Mouse (Mus musculus) testis, adult 10 weeks (tissue): Measurements from ENCODE around the gene Sec16b. TPM values are rescaled to one million over a fixed set of nuclear protein-coding genes. Genes with fewer than 3 reads are reported as not detected.

Source experiments
- polyA plus RNA-seq: library from polyadenylated mRNA; stranded (reverse); fragments of 350-450 nt; fragmentation: Illumina TruSeq; extraction: RNeasy Lipid Tissue Mini Kit (QIAGEN cat#74804); gene quantifications from one replicate; pipeline ENCODE4 v1.2.3, GENCODE M21; 2014; ENCODE audit warnings: low read depth, low replicate concordance

Sec16b gene
- polyA plus RNA-seq, result 1.0 TPM

DNA sequence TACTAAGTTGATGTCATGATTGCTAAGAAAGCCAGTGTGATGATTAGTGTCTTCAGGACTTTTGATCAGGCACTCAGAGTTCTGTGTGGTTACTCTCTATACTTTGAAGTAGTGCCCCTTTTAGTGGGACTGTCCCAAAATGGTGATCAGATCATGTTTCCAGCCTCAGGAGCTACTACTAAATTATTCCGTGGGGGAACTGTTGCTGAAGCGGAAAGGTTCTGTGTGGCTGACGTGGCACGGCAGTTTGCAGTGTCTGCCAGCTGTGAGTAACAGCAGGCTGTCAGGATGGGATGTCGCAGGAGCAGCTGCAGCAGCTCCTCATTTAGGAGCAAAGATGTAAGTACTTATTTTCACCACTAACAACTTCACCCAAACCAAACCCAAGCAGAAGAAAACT, at the start of gene Sec16b:
Sec16b (plus strand) TSS at position 207 of the 400 bp plus-strand sequence.

DNA sequence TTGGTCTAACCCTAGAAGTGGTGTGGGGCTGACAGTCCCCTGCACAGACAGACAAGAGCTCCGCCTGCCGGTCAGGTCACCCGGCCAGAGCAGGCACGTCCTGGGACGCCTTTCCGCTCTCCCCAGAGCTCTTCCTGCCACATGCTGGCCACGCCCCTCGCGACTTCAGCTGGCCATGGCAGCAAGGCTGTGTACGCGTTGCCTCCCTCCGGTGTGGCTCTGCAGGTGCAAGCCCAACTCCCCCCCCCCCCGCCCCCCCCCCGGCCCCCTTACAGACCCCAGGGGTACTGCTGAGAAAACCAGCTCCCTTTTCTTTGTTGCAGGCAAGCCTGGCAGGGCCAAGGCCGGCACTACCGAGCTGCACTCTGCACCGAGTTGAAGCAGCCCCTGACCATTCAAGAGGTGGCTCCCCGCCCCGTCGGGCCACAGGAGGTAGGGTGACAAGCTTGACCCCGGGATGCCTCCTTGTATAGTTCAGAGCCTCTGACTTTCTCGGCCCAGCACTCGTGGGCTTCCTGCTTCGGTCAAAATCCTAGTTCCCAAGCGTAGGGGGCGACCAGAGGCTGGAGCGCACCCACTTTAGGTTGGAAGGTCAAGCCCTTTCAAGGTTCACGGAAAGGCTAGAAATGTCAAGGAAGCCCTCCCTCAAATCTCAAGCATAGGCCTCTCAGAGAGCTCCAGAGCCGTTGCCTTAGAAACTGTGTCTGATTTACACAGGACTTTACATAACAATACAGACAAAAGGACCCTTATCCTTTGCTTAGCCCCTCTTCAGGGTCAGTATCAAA, 47.9 kb upstream of the Sec16b start, which contains the start of gene Cryzl2:
Cryzl2 (plus strand) TSS at position 157 of the 788 bp plus-strand sequence.

Other genes with a start within 250 kb of the Sec16b start
- 31.4 TPM for gene Rasal2, start 94.1 kb upstream of the Sec16b start, polyA plus RNA-seq
- 4.2 TPM for gene Cryzl2, start 48.2 kb upstream of the Sec16b start, polyA plus RNA-seq